Mouse (Mus musculus): ENCODE data around the gene Asic2. TPM values are rescaled to one million over a fixed set of nuclear protein-coding genes. Genes with fewer than 3 reads are reported as not detected.

Asic2 gene
- not detected in 2 replicates for polyA plus RNA-seq (2012)

DNA sequence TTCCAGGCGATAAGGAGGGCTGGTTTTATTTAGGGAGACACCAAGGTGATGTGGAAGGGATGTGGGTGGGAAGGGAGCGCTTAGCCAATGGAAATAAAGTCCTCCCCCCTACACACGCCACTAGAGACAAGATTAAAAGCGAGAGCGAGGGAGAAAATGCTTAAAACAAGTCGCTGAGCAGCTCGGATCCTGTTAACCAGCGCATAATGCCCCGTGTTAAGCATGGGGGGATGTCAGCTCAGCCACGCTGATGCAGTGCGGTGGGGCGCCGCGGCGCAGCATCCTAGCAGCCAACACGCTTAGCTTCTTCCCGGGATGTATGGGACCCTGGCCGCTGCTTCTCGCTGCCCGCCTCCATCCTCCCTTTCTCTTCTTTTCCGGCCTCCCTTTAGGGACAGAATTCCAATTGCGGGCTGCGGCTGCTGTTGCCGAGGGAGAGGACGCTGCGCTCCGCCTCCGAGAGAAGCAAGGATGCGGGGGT lies at the start of gene Asic2:
TSS of gene Asic2 (minus strand) at position 57 of the 481 bp plus-strand sequence.

DNA sequence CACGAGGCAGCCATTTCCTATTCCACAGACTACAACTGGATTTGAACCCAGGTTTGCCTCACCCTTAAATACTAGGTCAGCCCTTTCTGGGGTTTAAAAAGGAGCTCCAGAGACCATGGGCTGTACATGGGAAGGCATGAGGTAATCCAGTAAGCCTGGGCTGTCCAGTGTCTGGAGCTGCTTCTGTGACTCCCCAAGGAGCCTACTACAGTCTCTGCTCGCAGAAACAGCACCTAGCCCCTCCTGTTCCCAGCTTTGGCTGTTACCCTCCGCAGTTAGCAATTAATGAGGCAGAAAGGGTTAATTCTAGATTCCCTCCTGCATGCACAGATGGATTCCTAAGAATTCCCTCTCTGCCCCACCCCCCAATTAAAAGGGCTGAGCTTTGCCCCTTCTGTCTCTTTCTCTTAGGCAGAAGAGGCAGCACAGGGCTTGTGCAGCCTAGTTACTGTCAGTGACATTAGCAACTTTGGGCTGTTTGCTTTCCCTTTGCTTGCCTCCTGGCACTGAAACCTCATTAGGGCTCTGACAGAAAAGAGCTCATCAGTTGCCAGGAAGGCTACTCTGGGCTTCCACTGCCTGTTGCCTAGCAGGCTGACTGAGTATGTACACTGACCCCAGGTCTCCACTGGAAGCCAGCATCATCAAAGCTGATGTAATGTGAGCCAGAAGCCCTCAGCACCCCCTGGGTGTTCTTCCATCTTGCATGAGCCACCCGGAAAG lies 107.8 kb downstream of the Asic2 start, which contains the start of gene 5530401A14Rik:
TSS of gene 5530401A14Rik (plus strand) at position 424 of the 723 bp plus-strand sequence.

DNA sequence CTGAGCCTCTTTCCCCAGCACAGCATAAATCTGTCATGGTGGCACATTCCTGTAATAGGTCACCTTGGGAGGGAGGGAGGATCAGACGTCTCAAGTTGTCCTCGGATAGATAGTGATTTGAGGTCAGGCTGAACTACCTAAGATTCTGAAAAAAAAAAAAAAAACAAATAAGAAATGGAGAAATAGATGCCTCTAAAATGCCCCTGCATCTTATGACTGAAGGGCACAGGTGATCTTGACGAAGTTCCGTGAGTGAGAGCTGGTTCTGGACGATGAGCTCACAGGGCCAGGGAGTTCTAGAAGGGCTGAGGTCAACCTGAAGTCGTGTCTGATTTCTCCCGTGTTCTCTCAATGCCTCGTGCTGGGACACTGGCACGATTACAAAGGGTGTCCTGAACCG lies 1110.2 kb downstream of the Asic2 start, which contains the start of gene Spaca3:
TSS of gene Spaca3 (plus strand) at position 301 of the 400 bp plus-strand sequence.

Other genes starting within 250 kb of the Asic2 start
- not detected in 2 replicates for gene 5530401A14Rik, start 107.8 kb downstream of the Asic2 start, polyA plus RNA-seq (2012)
- gene Ccl2, start 67.1 kb upstream of the Asic2 start, polyA plus RNA-seq (2012), result 3.7 and 6.0 TPM in 2 replicates
- gene Gm17268, start 70.1 kb upstream of the Asic2 start, polyA plus RNA-seq (2012), result not detected in 2 replicates
- gene Ccl7, start 77.3 kb upstream of the Asic2 start, polyA plus RNA-seq (2012), result not detected in 2 replicates
- gene Ccl11, start 89.4 kb upstream of the Asic2 start, polyA plus RNA-seq (2012), result not detected in 2 replicates
- gene Ccl12, start 133.4 kb upstream of the Asic2 start, polyA plus RNA-seq (2012), result not detected in 2 replicates
- gene Ccl8, start 146.7 kb upstream of the Asic2 start, polyA plus RNA-seq (2012), result not detected in 2 replicates

Measured in megakaryocyte-erythroid progenitor cell, adult 5 weeks (primary cell).